Mouse (Mus musculus) liver, embryonic 13.5 days (tissue): Measurements from ENCODE around the gene Yrdc. TPM values are rescaled to one million over a fixed set of nuclear protein-coding genes. Genes with fewer than 3 reads are reported as not detected.

ENCODE experiments used
- ATAC-seq: fragments of 200-750 bp; cut with Nextera tagmentation; 2 replicates; pipeline ENCODE4 v1.8.0; 2017; ENCODE audit warnings: low read depth, mild to moderate bottlenecking, moderate number of reproducible peaks, moderate library complexity
- DNase-seq: peaks from one replicate; pipeline ENCODE4 v3.0.0; 2022
- H3K27ac ChIP-seq: fragments of 300-500 bp; sonication (generic); 2 replicates; pipeline ENCODE4 v1.5.1; 2015; ENCODE audit warnings: moderate library complexity, mild to moderate bottlenecking, inconsistent platforms
- H3K27me3 ChIP-seq: fragments of 300-500 bp; sonication (generic); 2 replicates; pipeline ENCODE4 v1.6.1; 2015; ENCODE audit warnings: mild to moderate bottlenecking, inconsistent platforms
- H3K36me3 ChIP-seq: fragments of 300-500 bp; sonication (generic); 2 replicates; pipeline ENCODE4 v1.6.1; 2015; ENCODE audit warnings: mild to moderate bottlenecking, inconsistent platforms
- H3K4me1 ChIP-seq: fragments of 300-500 bp; sonication (generic); replicated peaks from 2 replicates; pipeline ENCODE4 v1.6.1; 2015; ENCODE audit warnings: inconsistent platforms
- H3K4me2 ChIP-seq: fragments of 300-500 bp; sonication (generic); 2 replicates; pipeline ENCODE4 v1.6.1; 2015; ENCODE audit warnings: inconsistent platforms, mild to moderate bottlenecking, moderate library complexity
- H3K4me3 ChIP-seq: fragments of 300-500 bp; sonication (generic); replicated peaks from 2 replicates; pipeline ENCODE4 v1.5.1; 2015; ENCODE audit warnings: mild to moderate bottlenecking, inconsistent platforms
- H3K9ac ChIP-seq: fragments of 300-500 bp; sonication (generic); 2 replicates; pipeline ENCODE4 v1.6.1; 2015; ENCODE audit warnings: mild to moderate bottlenecking, inconsistent platforms
- H3K9me3 ChIP-seq: fragments of 300-500 bp; sonication (generic); replicated peaks from 2 replicates; pipeline ENCODE4 v1.6.1; 2016; ENCODE audit warnings: inconsistent platforms
- WGBS: fragments of 180-500 bp; shearing (Covaris S2); methylation state at CpG from one replicate; pipeline ENCODE4 v1.1.7; 2015; ENCODE audit not compliant: insufficient replicate concordance; 5-methylcytosine and 5-hydroxymethylcytosine counted together
- polyA plus RNA-seq: library from polyadenylated mRNA; unstranded; fragments of >200 nt; fragmentation: Nextera tagmentation; extraction: Ambion mirVana; gene quantifications from 2 replicates; pipeline ENCODE4 v1.2.1, GENCODE M21; 2015

The Yrdc gene
- polyA plus RNA-seq, 1 experiment from 2014 or later, result 23.2 TPM

DNA sequence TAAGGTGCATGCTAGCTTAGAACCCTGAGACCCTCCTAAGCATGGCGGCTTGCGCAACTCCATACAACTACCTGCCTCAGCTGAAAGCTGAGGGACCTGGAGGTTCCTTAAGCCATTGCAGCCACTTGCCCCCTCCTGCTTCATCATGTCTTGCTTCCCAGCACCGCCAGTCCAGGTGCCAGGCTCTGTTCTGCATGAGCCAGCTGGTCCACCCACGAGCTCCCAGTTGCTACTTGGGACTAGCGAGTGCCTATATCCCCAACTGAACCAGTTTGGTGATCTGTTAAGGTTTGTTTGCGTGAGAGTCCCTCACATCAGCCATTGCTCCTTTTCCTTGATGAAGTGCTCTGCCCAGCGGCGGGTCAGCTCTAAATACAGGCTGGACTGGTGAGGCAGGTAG, 5.8 kb downstream of the Yrdc start:
- H3K9me3 ChIP-seq, result no peaks in the 10 kb centered on the region
- 90% methylated on average over 8 of the region's 8 CpGs for WGBS
- H3K36me3 ChIP-seq, result peaks cover 51% of the 10 kb centered on the region
- H3K9ac ChIP-seq, result no peak overlapping the region
- H3K4me1 ChIP-seq, result peaks cover 21% of the 10 kb centered on the region
- no peak for ATAC-seq
- H3K27me3 ChIP-seq, result peaks cover 14% of the 10 kb centered on the region
- no peak overlapping the region for H3K4me3 ChIP-seq
- no peak overlapping the region for H3K27ac ChIP-seq
- no peak for DNase-seq
- no peak overlapping the region for H3K4me2 ChIP-seq

DNA sequence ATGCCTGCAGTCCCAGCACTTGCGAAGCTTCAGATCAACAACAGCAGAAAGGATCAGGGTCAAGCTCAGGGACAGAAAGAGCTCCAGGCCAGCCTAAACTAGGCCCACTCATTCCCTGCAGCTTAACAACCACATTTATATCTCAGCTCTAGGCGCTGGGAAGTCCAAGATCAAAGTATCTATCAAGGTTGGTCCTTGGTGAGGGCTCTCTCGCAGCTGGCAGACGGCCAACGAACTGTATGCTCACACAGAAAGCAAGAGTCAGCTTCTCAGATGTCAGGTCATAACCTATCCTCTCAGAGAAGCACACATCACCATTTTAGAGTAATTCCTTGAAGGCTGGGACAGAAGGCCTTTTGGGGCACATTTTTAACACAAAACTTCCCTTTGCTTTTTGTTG, 7.9 kb downstream of the Yrdc start:
- Histone ChIP-seq H3K27me3 (peaks cover 35% of the 10 kb centered on the region), H3K27ac (no peak overlapping the region), H3K9me3 (no peaks in the 10 kb centered on the region), H3K4me3 (no peak overlapping the region), H3K4me2 (no peak overlapping the region), H3K4me1 (no peaks in the 10 kb centered on the region; the same call in 1 of the 2 replicates), H3K9ac (no peak overlapping the region), H3K36me3 (peaks cover 36% of the 10 kb centered on the region)
- 80% methylated on average over 5 of the region's 5 CpGs for WGBS
- ATAC-seq, result no peak
- DNase-seq, result no peak

DNA sequence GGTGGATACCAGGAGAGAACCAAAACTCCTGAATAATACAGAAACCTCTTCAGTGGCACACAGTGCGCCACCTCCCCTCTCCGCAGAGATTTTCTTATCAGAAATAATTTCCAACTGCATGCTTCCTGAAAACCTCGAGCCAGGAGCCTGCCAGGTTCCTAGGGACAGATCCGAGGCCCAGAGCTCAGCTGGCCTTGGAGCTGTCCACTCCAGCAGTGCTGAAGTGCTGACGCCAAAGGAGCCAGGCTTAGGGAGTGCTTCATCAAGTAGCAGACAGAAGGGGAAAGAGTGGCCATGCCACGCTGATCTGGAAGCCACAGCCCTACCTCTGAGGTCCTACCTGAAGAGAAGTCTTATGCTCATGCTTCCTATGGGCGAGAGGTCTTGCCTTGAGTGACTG, 10.0 kb downstream of the Yrdc start:
- Histone ChIP-seq H3K27ac (no peak overlapping the region), H3K27me3 (peaks cover 41% of the 10 kb centered on the region), H3K36me3 (peaks cover 18% of the 10 kb centered on the region), H3K4me1 (no peaks in the 10 kb centered on the region), H3K4me2 (no peak overlapping the region), H3K9ac (no peak overlapping the region), H3K9me3 (no peaks in the 10 kb centered on the region), H3K4me3 (no peak overlapping the region)
- ATAC-seq, result no peak
- 6% methylated on average over 7 of the region's 7 CpGs for WGBS
- DNase-seq, result peak; percentile 45

DNA sequence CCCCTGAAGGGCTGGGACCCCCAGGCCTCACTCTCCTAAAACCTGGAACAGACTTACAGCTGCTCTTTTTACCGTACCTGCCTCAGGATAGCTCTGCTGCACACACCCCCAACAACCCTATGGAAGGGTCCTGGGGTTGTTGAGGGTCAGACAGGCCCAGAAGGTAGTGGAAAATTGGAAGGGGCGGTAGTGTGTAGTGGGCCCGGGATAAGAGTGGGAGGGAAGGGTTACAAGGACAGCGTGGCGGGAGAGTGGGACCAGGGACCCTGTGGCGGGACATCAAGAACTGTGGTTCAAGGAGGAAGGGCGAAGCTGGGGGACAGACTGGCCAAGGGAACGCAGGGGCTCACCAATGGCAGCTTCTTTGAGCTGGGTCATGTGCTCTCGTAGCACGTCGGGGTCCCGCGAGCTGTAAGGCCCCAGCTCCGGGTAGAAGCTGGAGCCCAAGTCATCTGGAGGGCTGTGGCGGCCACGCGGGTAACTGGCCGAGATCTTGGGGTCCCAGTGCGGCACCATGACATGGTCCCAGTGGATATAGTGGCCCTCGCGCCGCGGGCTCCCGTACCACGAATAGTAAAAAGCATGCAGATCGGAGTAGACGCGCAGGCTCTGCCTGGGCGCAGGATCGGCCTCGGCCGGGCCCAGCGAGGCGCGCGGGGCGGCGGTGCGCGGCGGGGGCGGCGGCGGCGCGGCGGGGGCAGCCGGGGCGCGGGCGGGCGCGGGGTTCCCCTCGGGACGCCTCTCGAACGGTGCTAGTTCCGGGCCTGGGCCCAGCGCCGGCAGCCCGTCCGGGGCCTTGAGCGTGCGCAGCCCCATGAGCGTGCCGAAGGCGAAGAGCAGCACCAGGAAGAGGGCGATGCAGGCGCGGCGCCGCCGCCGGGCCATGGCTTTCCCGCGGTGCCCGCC, 11.1 kb downstream of the Yrdc start, which contains the start of gene Maneal:
Gene Maneal, minus strand, starts transcription at position 889 of the 906 bp plus-strand sequence.
- ATAC-seq, result no peak
- Histone ChIP-seq H3K4me3 (peak within 1 kb of the TSS; percentile 39), H3K27ac (no peak within 1 kb of the TSS), H3K27me3 (peaks cover 41% of the 10 kb centered on the region), H3K4me1 (no peaks in the 10 kb centered on the region), H3K36me3 (peaks cover 7% of the 10 kb centered on the region), H3K4me2 (peak within 1 kb of the TSS; percentile 52), H3K9ac (no peak within 1 kb of the TSS), H3K9me3 (no peaks in the 10 kb centered on the region)
- WGBS, result 6% methylated on average over 52 of the region's 77 CpGs
- DNase-seq, result no peak

DNA sequence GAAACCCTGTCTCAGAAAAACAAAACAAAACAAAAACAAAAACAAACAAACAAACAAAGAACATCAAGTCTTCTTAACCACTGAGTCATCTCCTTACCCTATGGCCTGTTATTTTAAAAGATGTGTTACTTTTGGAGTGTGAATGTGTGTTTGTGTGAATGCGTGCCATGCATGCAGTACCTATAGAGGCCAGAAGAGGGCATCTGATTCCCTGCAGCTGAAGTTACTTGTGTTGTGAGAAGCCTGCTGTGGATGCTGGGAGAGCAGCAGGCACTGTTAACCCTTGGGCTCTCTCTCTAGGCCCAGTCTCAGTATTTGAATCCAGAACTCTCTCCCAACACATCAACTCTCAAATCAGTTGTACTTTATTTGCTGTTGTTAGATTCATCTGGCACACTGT, 22.2 kb downstream of the Yrdc start:
- 79% methylated on average over 1 of the region's 1 CpGs for WGBS
- Histone ChIP-seq H3K27me3 (no peaks in the 10 kb centered on the region), H3K9me3 (0 out of 2 replicates have a peak, but pooled peaks cover 4% of the 10 kb centered on the region), H3K4me3 (no peak overlapping the region), H3K4me2 (no peak overlapping the region), H3K4me1 (no peaks in the 10 kb centered on the region), H3K36me3 (no peaks in the 10 kb centered on the region), H3K27ac (no peak overlapping the region), H3K9ac (no peak overlapping the region)
- no peak for DNase-seq
- no peak for ATAC-seq

DNA sequence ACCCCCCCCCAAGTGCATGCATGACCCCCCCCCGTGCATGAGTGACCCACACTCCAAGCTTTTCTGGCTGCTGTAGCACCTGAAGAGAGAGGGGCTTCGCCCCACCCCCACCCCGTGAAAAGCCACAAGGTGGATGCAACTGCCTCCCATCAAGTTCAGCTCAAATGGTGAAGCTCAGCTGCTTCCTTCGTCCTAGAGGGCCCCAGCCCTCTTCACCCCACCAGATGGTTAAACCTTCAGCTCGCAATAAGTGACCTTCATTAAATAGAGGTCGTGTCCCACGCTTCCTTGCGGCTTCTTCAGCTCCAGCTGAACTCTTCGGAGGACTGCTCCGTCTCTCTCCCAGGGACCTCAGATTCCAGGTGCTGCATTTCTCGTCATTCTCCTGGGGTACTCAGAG, 30.1 kb downstream of the Yrdc start, which contains the start of gene Epha10:
Gene Epha10, plus strand, starts transcription at position 301 of the 400 bp plus-strand sequence.
- H3K4me1 ChIP-seq, result peaks cover 7% of the 10 kb centered on the region; the same call in 1 of the 2 replicates
- H3K4me3 ChIP-seq, result peak within 1 kb of the TSS; percentile 32
- H3K27ac ChIP-seq, result no peak within 1 kb of the TSS
- H3K9me3 ChIP-seq, result no peaks in the 10 kb centered on the region
- 7% methylated on average over 11 of the region's 11 CpGs for WGBS
- DNase-seq (no peak), ATAC-seq (no peak)
- no peak within 1 kb of the TSS for H3K9ac ChIP-seq
- H3K36me3 ChIP-seq, result no peaks in the 10 kb centered on the region
- peaks cover 68% of the 10 kb centered on the region for H3K27me3 ChIP-seq
- peak within 1 kb of the TSS; percentile 43 for H3K4me2 ChIP-seq

DNA sequence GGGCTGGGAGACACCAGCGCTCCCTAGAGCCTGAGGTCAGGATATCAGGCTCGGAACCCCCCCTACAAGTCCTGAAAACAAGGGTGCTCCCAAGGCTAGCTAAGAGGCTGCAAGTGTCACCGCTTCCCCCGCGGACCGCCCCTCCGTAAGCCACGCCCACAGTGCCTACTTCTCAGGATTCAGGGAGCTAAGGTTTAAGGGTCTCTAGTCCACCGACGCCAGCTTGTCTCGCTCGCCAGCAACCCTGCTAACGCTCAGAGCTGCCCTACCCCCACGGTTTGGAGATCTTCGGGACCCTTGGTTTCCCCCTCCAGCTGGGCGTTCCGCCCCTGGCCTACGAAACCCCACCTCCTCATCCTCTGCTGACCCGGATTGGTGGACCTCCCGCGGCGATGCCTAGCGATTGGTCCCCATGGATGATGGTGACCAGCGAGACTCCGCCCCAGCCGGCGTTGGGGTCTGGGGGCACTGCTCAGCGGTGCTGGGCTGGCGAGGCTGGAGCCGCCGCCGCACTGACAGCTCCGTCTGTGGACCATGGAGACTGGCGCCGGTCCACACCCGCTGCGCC, 30.9 kb downstream of the Yrdc start:
- ATAC-seq (no peak), DNase-seq (no peak)
- no peaks in the 10 kb centered on the region for H3K9me3 ChIP-seq
- no peak overlapping the region for H3K9ac ChIP-seq
- H3K36me3 ChIP-seq, result no peaks in the 10 kb centered on the region
- no peak overlapping the region for H3K27ac ChIP-seq
- peak overlapping the region; percentile 32 for H3K4me3 ChIP-seq
- peaks cover 7% of the 10 kb centered on the region; the same call in 1 of the 2 replicates for H3K4me1 ChIP-seq
- H3K4me2 ChIP-seq, result peak overlapping the region; percentile 43
- peaks cover 77% of the 10 kb centered on the region for H3K27me3 ChIP-seq
- WGBS, result 2% methylated on average over 37 of the region's 37 CpGs

DNA sequence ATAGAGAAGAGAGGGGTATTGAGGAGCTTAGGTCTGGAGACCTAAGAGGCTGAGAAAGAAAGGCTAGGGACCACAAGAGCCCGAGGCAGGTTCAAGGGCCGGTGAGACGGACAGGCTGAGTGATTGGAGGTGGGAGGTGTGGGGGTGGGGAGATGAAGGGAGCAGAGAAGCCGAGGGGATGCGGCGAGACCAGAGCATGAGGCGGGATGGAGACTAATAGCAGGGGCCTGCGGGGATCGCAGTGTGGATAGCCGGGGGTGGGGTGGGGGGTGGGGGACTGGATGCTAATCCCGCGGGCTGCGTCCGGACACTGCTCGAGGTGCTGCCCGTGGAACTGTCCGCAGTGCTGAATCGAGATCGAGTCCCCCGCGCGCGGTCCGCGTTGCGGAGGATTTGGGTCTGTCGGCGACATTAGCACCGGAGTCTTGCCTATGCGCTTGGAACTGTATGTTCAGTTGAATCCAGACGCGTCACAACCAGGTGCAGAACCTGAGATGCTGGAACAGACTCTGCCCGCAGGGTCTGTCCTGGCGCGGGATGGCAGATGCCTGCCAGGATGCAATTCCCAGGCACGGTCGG, 31.8 kb downstream of the Yrdc start:
- H3K36me3 ChIP-seq, result no peaks in the 10 kb centered on the region
- H3K4me1 ChIP-seq, result peaks cover 7% of the 10 kb centered on the region; the same call in 1 of the 2 replicates
- peaks cover 82% of the 10 kb centered on the region for H3K27me3 ChIP-seq
- no peak overlapping the region for H3K4me2 ChIP-seq
- ATAC-seq, result no peak
- H3K9ac ChIP-seq, result no peak overlapping the region
- H3K9me3 ChIP-seq, result no peaks in the 10 kb centered on the region
- no peak for DNase-seq
- H3K27ac ChIP-seq, result no peak overlapping the region
- no peak overlapping the region for H3K4me3 ChIP-seq
- 3% methylated on average over 37 of the region's 37 CpGs for WGBS

DNA sequence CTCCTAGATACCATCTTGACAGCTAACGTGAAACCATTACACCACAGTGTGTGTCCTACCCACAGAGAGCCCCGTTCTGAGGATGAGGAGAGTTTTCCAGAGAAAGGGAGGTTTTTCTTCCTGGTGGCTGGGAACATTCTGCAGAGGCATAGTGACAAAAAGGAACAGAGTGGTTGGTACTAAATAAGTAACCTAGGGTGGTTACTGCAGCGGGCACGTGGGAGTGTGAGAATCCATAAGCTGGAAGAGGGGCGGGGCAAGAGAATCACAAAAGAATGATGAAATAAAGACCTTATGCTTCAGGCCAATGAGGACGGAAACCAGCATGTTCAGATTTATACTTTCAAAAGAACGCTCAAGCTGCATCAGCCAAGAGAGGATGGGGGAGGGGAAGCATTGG, 38.2 kb downstream of the Yrdc start:
- H3K36me3 ChIP-seq, result no peaks in the 10 kb centered on the region
- DNase-seq (no peak), ATAC-seq (no peak)
- no peak overlapping the region for H3K4me2 ChIP-seq
- no peak overlapping the region for H3K27ac ChIP-seq
- WGBS, result 50% methylated on average over 7 of the region's 7 CpGs
- no peaks in the 10 kb centered on the region for H3K4me1 ChIP-seq
- H3K9ac ChIP-seq, result no peak overlapping the region
- H3K27me3 ChIP-seq, result peaks cover 85% of the 10 kb centered on the region
- no peak overlapping the region for H3K4me3 ChIP-seq
- no peaks in the 10 kb centered on the region for H3K9me3 ChIP-seq

DNA sequence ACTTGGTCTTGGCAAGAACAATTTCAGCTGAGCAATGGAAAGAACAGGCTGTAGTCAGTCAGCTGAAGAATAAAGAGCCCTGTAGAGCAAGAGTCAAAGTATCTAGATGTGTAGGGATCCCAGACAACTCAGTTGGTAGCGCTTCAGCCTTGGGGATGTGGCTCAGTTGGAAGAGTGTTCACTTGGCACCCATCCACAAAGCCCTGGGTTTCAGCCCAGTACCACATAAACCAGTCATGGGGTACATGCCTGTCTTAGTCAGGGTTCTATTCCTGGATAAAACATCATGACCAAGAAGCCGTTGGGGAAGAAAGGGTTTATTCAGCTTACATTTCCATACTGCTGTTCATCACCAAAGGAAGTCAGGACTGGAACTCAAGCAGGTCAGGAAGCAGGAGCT, 39.5 kb downstream of the Yrdc start:
- H3K4me1 ChIP-seq, result 0 out of 2 replicates have a peak, but pooled peaks cover 3% of the 10 kb centered on the region
- 68% methylated on average over 2 of the region's 2 CpGs for WGBS
- no peak for ATAC-seq
- H3K9ac ChIP-seq, result no peak overlapping the region
- H3K27ac ChIP-seq, result no peak overlapping the region
- no peaks in the 10 kb centered on the region for H3K9me3 ChIP-seq
- H3K4me2 ChIP-seq, result no peak overlapping the region
- no peak for DNase-seq
- no peak overlapping the region for H3K4me3 ChIP-seq
- H3K36me3 ChIP-seq, result no peaks in the 10 kb centered on the region
- H3K27me3 ChIP-seq, result peaks cover 86% of the 10 kb centered on the region

DNA sequence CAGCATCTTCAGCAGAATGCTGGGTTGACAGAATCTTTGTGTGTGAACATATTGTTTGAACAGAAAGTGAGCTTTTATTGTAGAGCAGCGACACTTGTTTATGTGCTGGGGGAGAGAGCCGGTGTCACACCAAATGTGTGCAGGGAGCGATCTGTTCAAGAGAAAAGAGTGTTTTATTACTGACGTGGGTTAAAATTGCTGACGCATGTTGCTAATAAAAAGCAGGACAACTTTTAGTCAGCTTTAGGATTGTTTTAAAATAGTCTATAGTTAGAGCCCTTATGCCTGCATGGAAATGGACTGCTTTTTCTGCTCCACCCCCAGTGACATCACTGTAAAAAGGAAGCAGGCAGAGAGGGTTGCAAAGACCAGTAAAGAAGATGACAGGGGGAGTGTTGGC, 40.4 kb downstream of the Yrdc start:
- no peak overlapping the region for H3K4me3 ChIP-seq
- H3K9ac ChIP-seq, result no peak overlapping the region
- H3K36me3 ChIP-seq, result no peaks in the 10 kb centered on the region
- 55% methylated on average over 5 of the region's 5 CpGs for WGBS
- no peaks in the 10 kb centered on the region for H3K9me3 ChIP-seq
- H3K4me2 ChIP-seq, result no peak overlapping the region
- 0 out of 2 replicates have a peak, but pooled peaks cover 5% of the 10 kb centered on the region for H3K4me1 ChIP-seq
- ATAC-seq, result no peak
- H3K27ac ChIP-seq, result no peak overlapping the region
- DNase-seq, result no peak
- H3K27me3 ChIP-seq, result peaks cover 88% of the 10 kb centered on the region
